Mouse (Mus musculus) cerebellum, adult 2 months (tissue): ENCODE measurements around the gene Eif2b5.

ENCODE experiments used
- CTCF ChIP-seq: fragments of 200-500 bp; IDR thresholded peaks from 2 replicates; pipeline ENCODE4 v1.5.1; 2011; ENCODE audit warnings: low read depth, mild to moderate bottlenecking, control low read depth, low read length, moderate library complexity, borderline replicate concordance; ENCODE audit not compliant: insufficient read depth
- POLR2A ChIP-seq: fragments of 200-500 bp; IDR thresholded peaks from 2 replicates; pipeline ENCODE4 v1.6.1; 2011; ENCODE audit warnings: low read length, control low read depth, borderline replicate concordance; ENCODE audit not compliant: insufficient read depth

GRCm38 (mm10) chr16:20551691-20552090, 53.1 kb downstream of the Eif2b5 start:
- TF ChIP-seq CTCF, result no peak
- TF ChIP-seq POLR2A, result no peak
